Comparison of ENCODE assay signal across 24 mouse cellular contexts in genomic region chr6:35169250-35169649, GRCm38 (mm10). TPM values are rescaled to one million over a fixed set of nuclear protein-coding genes. Genes with fewer than 3 reads are reported as not detected.
DNase-seq lines count a peak whose midpoint lies in the region; ATAC-seq lines count a peak whose summit lies in the region.
"Had no signal": no experiment of that assay in that cellular context is flagged by ENCODE, and none has a peak within 500 bp of the region (broad histone marks: within the 10 kb centered on the region; RNA-seq: fewer than 3 reads in every experiment).

No protein-coding gene starts in this region.

- no peak overlapping the region for H3K27ac ChIP-seq in kidney, embryonic 16.5 days (ENCODE audit: low read length)
- H3K27ac ChIP-seq in intestine, embryonic 16.5 days (ENCODE audit: low read length), result no peak overlapping the region
- H3K27ac ChIP-seq in stomach, embryonic 16.5 days (ENCODE audit: low read length), result no peak overlapping the region
- H3K27ac ChIP-seq in limb, embryonic 10.5 days, result no peak overlapping the region
- H3K27ac ChIP-seq: forebrain, embryonic 10.5 days; heart, adult 2 months; hindbrain, embryonic 14.5 days; lung, embryonic 15.5 days; midbrain, embryonic 13.5 days had no signal

- H3K4me3 ChIP-seq in kidney, embryonic 16.5 days (ENCODE audit: low read length), result no peak overlapping the region
- H3K4me3 ChIP-seq in intestine, embryonic 16.5 days (ENCODE audit: low read length), result no peak overlapping the region
- no peak overlapping the region for H3K4me3 ChIP-seq in stomach, embryonic 16.5 days (replicated peaks; ENCODE audit: low read length)
- no peak overlapping the region for H3K4me3 ChIP-seq in limb, embryonic 10.5 days
- H3K4me3 ChIP-seq: forebrain, embryonic 10.5 days; heart, adult 2 months; lung, embryonic 15.5 days; megakaryocyte, embryonic 14.5 days; midbrain, embryonic 13.5 days had no signal

- no peaks in the 10 kb centered on the region for H3K9me3 ChIP-seq in kidney, embryonic 16.5 days (ENCODE audit: low read length)
- H3K9me3 ChIP-seq in intestine, embryonic 16.5 days (ENCODE audit: control insufficient read depth, low read length), result no peaks in the 10 kb centered on the region
- no peaks in the 10 kb centered on the region for H3K9me3 ChIP-seq in stomach, embryonic 16.5 days (replicated peaks; ENCODE audit: control insufficient read depth, low read length)
- H3K9me3 ChIP-seq in limb, embryonic 10.5 days (replicated peaks), result no peaks in the 10 kb centered on the region
- H3K9me3 ChIP-seq: forebrain, embryonic 10.5 days; lung, embryonic 15.5 days; midbrain, embryonic 13.5 days had no signal

- no peak for ATAC-seq in kidney, embryonic 16.5 days (ENCODE audit: low FRiP score, low TSS enrichment)
- ATAC-seq in intestine, embryonic 16.5 days, result peak; percentile 75
- ATAC-seq in stomach, embryonic 16.5 days (ENCODE audit: insufficient read depth, low FRiP score), result peak; percentile 25; the same call in 1 of the 2 replicates
- ATAC-seq: forebrain, embryonic 16.5 days; midbrain, embryonic 13.5 days; Patski had no signal

- H3K4me1 ChIP-seq in kidney, embryonic 16.5 days (ENCODE audit: insufficient read depth, low read length), result no peaks in the 10 kb centered on the region
- H3K4me1 ChIP-seq in intestine, embryonic 16.5 days (ENCODE audit: control insufficient read depth, insufficient read depth, low read length), result peaks cover 5% of the 10 kb centered on the region
- no peaks in the 10 kb centered on the region for H3K4me1 ChIP-seq in stomach, embryonic 16.5 days (ENCODE audit: control insufficient read depth, insufficient read depth, low read length)
- no peaks in the 10 kb centered on the region for H3K4me1 ChIP-seq in limb, embryonic 10.5 days
- H3K4me1 ChIP-seq: forebrain, embryonic 10.5 days; lung, embryonic 15.5 days; megakaryocyte, embryonic 14.5 days; midbrain, embryonic 13.5 days had no signal

- H3K27me3 ChIP-seq in kidney, embryonic 16.5 days (ENCODE audit: insufficient read depth, low read length), result no peaks in the 10 kb centered on the region
- H3K27me3 ChIP-seq in intestine, embryonic 16.5 days (replicated peaks; ENCODE audit: control insufficient read depth, insufficient read depth, low read length), result no peaks in the 10 kb centered on the region
- H3K27me3 ChIP-seq in stomach, embryonic 16.5 days (ENCODE audit: control insufficient read depth, insufficient read depth, low read length), result no peaks in the 10 kb centered on the region
- H3K27me3 ChIP-seq in limb, embryonic 10.5 days (ENCODE audit: low read depth, poor library complexity, severe bottlenecking), result no peaks in the 10 kb centered on the region
- H3K27me3 ChIP-seq: lung, embryonic 15.5 days; midbrain, embryonic 13.5 days had no signal

- no peaks in the 10 kb centered on the region for H3K36me3 ChIP-seq in kidney, embryonic 16.5 days (ENCODE audit: insufficient read depth, low read length)
- H3K36me3 ChIP-seq in intestine, embryonic 16.5 days (ENCODE audit: control insufficient read depth, insufficient read depth, low read length), result no peaks in the 10 kb centered on the region
- no peaks in the 10 kb centered on the region for H3K36me3 ChIP-seq in stomach, embryonic 16.5 days (ENCODE audit: control insufficient read depth, insufficient read depth, low read length)
- no peaks in the 10 kb centered on the region for H3K36me3 ChIP-seq in limb, embryonic 10.5 days
- H3K36me3 ChIP-seq: forebrain, embryonic 10.5 days; lung, embryonic 15.5 days; midbrain, embryonic 13.5 days had no signal

- no peak overlapping the region for H3K4me2 ChIP-seq in kidney, embryonic 16.5 days (replicated peaks; ENCODE audit: low read depth, low read length)
- H3K4me2 ChIP-seq in intestine, embryonic 16.5 days (ENCODE audit: low read depth, low read length), result no peak overlapping the region
- H3K4me2 ChIP-seq in stomach, embryonic 16.5 days (ENCODE audit: low read depth, low read length), result no peak overlapping the region
- H3K4me2 ChIP-seq: hindbrain, embryonic 14.5 days; lung, embryonic 15.5 days; midbrain, embryonic 13.5 days had no signal

- peak; percentile 11 to 19 for DNase-seq in kidney, adult 8-10 months
- DNase-seq in kidney, postnatal 14 days, result peak; percentile 4
- no peak for DNase-seq in ovary, postnatal 14 days (ENCODE audit: low spot score)
- no peak for DNase-seq in limb, embryonic 10.5 days (ENCODE audit: low spot score)
- no peak for DNase-seq in Muller cell, postnatal 12 days (ENCODE audit: inconsistent ontology term)
- DNase-seq: adrenal gland, postnatal 36 days; cerebellum, adult 11 months; cerebellum, postnatal 10 days; gastrocnemius, postnatal 25 days; heart, adult 2 months; lung, postnatal 36 days; right cerebral cortex, postnatal 25 days; thymus, adult 18-20 months; thymus, postnatal 36 days had no signal

- 70% methylated on average over 4 of the region's 4 CpGs for WGBS in kidney, embryonic 16.5 days
- 38% methylated on average over 4 of the region's 4 CpGs for WGBS in intestine, embryonic 16.5 days
- 46% methylated on average over 4 of the region's 4 CpGs for WGBS in stomach, embryonic 16.5 days
- WGBS in limb, embryonic 10.5 days, result 73% methylated on average over 4 of the region's 4 CpGs

- H3K9ac ChIP-seq in kidney, embryonic 16.5 days (replicated peaks; ENCODE audit: low read length), result no peak overlapping the region
- no peak overlapping the region for H3K9ac ChIP-seq in intestine, embryonic 16.5 days (ENCODE audit: low read depth, low read length)
- H3K9ac ChIP-seq in stomach, embryonic 16.5 days (ENCODE audit: low read length), result no peak overlapping the region
- H3K9ac ChIP-seq: hindbrain, embryonic 14.5 days; lung, embryonic 15.5 days; midbrain, embryonic 13.5 days had no signal

RNA-seq across cellular contexts. Expression of gene Nup205, which starts 8.0 kb away (rescaled TPM):
- 36.6 and 41.1 TPM in 2 replicates for polyA plus RNA-seq in kidney, embryonic 16.5 days (2015; fragmentation: Nextera tagmentation; extraction: Ambion mirVana)
- polyA plus RNA-seq in intestine, embryonic 16.5 days (2015; fragmentation: Nextera tagmentation; extraction: Ambion mirVana), result 23.7 and 23.8 TPM in 2 replicates
- 28.8 and 30.8 TPM in 2 replicates for polyA plus RNA-seq in stomach, embryonic 16.5 days (2015; fragmentation: Nextera tagmentation; extraction: Ambion mirVana)
- 59.6 and 60.1 TPM in 2 replicates for polyA plus RNA-seq in limb, embryonic 10.5 days (2016; fragmentation: Nextera tagmentation; extraction: Ambion mirVana)

RNA-seq across cellular contexts. Expression of gene Cnot4, which starts 35.7 kb away (rescaled TPM):
- 23.1 and 26.3 TPM in 2 replicates for polyA plus RNA-seq in kidney, embryonic 16.5 days (2015; fragmentation: Nextera tagmentation; extraction: Ambion mirVana)
- 21.2 and 23.1 TPM in 2 replicates for polyA plus RNA-seq in intestine, embryonic 16.5 days (2015; fragmentation: Nextera tagmentation; extraction: Ambion mirVana)
- 20.9 and 21.6 TPM in 2 replicates for polyA plus RNA-seq in stomach, embryonic 16.5 days (2015; fragmentation: Nextera tagmentation; extraction: Ambion mirVana)
- 24.3 and 26.9 TPM in 2 replicates for polyA plus RNA-seq in limb, embryonic 10.5 days (2016; fragmentation: Nextera tagmentation; extraction: Ambion mirVana)

Comparison
In these comparisons a context has a peak if more than half of its experiments do, and no peak if none do; other contexts are left out.
1. DNase-seq: peak in kidney, adult 8-10 months (2 of 2) and kidney, postnatal 14 days (single experiment); none in ovary, postnatal 14 days (single experiment), limb, embryonic 10.5 days (single experiment) and Muller cell, postnatal 12 days (single experiment).